Mouse (Mus musculus): Measurements from ENCODE around the gene H60b. TPM values are rescaled to one million over a fixed set of nuclear protein-coding genes. Genes with fewer than 3 reads are reported as not detected.
A peak's percentile ranks its signal among the peaks of the same experiment; 100 is the strongest.
"Not testable (repeated sequence)": the region's sequence is repeated elsewhere in the genome, so short reads cannot be mapped to it uniquely, and the experiment has no call there.

Gene H60b
- polyA plus RNA-seq, 1 experiment from 2014 or later, result 0.52 TPM

DNA sequence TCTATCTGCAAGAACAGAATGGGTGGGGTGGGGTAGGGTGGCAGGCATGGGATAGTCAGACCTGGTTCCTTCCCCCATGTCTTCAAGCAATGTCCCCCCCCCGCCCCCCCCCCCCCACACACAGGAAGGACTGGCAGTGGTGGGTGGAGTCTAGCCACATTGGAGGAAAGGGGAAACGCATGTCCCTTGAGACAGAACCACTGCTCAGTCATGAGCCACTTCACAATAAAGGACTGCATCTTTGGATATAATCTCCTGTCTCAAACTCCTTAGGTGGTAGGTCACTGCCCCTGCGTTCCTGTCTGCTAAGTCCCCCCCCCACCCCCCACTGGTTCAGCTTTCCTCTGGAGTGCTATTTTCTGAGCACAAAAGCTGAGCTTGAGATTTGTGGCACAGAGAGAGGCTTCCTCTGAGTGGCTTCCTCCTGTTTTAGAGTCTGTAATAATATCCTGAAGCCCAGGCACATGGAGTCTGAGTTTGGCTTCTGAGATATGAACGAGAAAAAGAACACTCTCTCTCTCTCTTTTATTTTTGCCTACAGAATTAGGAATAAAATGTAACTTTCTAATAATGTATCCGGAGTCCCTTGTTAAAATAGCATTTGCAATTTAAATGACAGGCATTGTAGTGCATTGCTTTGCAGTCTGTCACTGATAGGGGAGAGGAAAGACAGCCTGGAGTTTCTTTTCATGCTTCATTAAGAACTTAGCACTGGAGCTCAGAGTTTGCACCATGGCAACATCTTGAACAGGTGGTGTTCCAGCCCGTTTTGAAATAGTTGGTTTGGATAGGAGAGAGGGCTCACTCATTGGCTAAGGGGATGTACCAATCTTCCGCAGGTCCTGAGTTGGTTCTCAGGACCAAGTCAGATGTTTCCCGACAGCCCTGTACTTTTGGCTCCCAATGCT lies 112.7 kb downstream of the H60b start:
- 5% methylated on average over 7 of the region's 8 CpGs for WGBS
- not testable (repeated sequence) for H3K9ac ChIP-seq; H3K4me2 ChIP-seq; H3K36me3 ChIP-seq (replicated peaks); H3K27ac ChIP-seq; H3K4me3 ChIP-seq; H3K9me3 ChIP-seq
- peaks cover 11% of the 10 kb centered on the region; the same call in 1 of the 2 replicates for H3K27me3 ChIP-seq (replicated peaks)
- peaks cover 15% of the 10 kb centered on the region for H3K4me1 ChIP-seq
- peak; percentile 51; the same call in 1 of the 2 replicates for ATAC-seq (replicated peaks)

DNA sequence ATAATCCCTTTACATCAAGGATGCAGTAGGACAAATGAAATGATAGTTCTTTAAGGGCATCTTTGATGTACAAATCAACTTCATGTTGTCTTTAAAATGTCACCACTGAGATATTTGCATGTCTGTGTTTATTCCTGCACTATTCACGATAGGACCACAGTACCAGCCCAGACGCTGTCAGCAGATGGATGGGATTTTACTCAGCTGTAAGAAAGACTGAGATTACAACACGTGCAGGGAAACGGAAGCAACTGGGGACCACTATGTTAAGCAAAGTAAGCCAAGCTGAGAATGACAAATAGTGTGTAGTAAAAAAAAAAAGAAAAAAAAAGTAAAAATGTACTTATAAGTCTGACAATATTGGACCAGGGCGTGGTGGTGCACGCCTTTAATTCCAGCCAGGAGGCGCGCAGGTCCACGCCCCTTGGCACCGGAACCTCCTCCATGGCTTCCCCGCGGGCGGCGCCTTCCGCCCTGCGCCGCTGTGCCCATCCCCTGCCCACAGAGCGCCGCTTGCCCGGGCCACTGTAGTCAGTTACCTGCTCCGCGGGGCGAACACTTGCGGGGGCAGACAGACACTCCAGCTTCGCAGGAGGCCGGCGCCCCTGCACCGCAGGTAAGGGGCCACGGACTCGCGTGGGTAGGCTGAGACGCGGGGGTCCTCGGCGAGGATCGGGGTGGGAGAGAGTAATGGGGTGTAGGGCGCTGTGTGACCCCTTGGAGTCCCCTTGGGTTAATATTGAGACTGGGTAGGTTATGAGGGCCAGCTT lies 114.7 kb downstream of the H60b start:
- not testable (repeated sequence) for H3K9me3 ChIP-seq; H3K36me3 ChIP-seq (replicated peaks); H3K27ac ChIP-seq
- H3K4me2 ChIP-seq, result peak overlapping the region; percentile 92
- H3K4me1 ChIP-seq, result peaks cover 15% of the 10 kb centered on the region
- ATAC-seq (replicated peaks), result peak; percentile 81
- peaks cover 11% of the 10 kb centered on the region; the same call in 1 of the 2 replicates for H3K27me3 ChIP-seq (replicated peaks)
- H3K9ac ChIP-seq, result peak overlapping the region; percentile 25; the same call in 1 of the 2 replicates
- 1% methylated on average over 37 of the region's 37 CpGs for WGBS
- peak overlapping the region; percentile 45 for H3K4me3 ChIP-seq

DNA sequence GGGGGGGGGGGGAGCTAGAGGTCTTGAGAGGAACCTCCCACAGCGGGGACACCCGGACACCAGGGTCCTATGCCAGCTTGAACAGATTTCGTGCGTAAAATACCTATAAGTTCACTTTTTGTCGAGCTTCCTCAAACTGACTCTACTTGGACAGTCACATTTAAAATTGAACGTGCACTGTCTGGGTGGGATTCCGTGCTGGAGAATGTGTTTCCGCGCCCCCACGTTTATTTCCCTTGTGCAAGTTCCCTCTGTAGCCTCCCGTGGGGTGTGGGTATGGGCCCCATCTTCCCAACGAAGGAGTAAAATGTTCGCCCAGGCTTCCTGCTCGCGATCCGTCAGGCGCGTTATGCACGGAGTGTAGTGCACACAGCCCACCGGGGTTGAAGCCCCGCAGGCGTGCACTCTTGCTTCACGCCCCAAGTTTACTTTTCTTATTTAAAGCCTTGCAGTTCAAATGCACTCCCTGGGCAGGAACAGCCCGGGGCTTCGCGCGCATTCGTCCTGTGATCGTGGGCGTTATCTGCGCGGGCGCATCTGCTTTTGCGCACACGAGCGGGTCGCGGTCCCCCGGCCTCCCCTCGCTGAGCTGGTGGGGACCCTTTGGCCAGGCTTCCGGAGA lies 115.4 kb downstream of the H60b start:
- peak overlapping the region; percentile 92 for H3K4me2 ChIP-seq
- H3K4me3 ChIP-seq, result peak overlapping the region; percentile 45
- ATAC-seq (replicated peaks), result peak; percentile 67
- no peaks in the 10 kb centered on the region for H3K9me3 ChIP-seq
- no peaks in the 10 kb centered on the region for H3K36me3 ChIP-seq (replicated peaks)
- H3K9ac ChIP-seq, result peak overlapping the region; percentile 25; the same call in 1 of the 2 replicates
- WGBS, result under 1% methylated on average over 41 of the region's 41 CpGs
- H3K4me1 ChIP-seq, result peaks cover 15% of the 10 kb centered on the region
- no peak overlapping the region for H3K27ac ChIP-seq
- peaks cover 11% of the 10 kb centered on the region; the same call in 1 of the 2 replicates for H3K27me3 ChIP-seq (replicated peaks)

- WGBS, result 8% methylated on average over 19 of the region's 19 CpGs
- peak overlapping the region; percentile 92 for H3K4me2 ChIP-seq
- no peak for ATAC-seq (replicated peaks)
- peak overlapping the region; percentile 45 for H3K4me3 ChIP-seq
- H3K4me1 ChIP-seq, result peaks cover 15% of the 10 kb centered on the region
- H3K27me3 ChIP-seq (replicated peaks), result peaks cover 11% of the 10 kb centered on the region; the same call in 1 of the 2 replicates
- H3K36me3 ChIP-seq (replicated peaks), result no peaks in the 10 kb centered on the region
- no peak overlapping the region for H3K27ac ChIP-seq
- no peak overlapping the region for H3K9ac ChIP-seq
- H3K9me3 ChIP-seq, result no peaks in the 10 kb centered on the region
These were observed 116.2 kb downstream of the H60b start for GRCm38 (mm10) chr10:22274445-22275057.

- not testable (repeated sequence) for H3K4me2 ChIP-seq; H3K36me3 ChIP-seq (replicated peaks); H3K27ac ChIP-seq; H3K9me3 ChIP-seq; ATAC-seq (replicated peaks); H3K4me3 ChIP-seq; H3K9ac ChIP-seq
- Histone ChIP-seq H3K27me3 (replicated peaks) (peaks cover 11% of the 10 kb centered on the region; the same call in 1 of the 2 replicates), H3K4me1 (peaks cover 11% of the 10 kb centered on the region)
- 91% methylated on average over 2 of the region's 2 CpGs for WGBS
These were observed 120.1 kb downstream of the H60b start for GRCm38 (mm10) chr10:22278468-22278867.

DNA sequence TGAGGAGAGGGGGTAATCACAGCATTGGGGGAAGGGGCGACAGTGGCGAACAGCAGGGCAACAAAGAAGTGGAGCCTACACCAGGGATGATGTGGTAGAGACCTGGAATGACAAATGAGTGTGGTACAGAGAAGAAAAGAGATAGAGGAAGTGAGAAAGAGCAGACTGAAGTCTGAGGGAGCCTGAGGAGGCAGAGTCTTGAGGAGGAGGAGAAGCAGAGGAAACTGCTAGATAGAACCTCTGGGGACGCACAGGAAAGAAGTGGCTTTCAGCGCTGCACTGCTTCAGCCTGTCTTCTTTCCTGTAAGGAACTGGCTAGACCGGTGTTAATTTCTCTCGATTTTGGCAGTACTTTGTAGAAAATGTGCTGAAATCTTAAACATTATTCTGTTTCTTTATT lies 124.4 kb downstream of the H60b start:
- Histone ChIP-seq H3K4me3 (no peak overlapping the region), H3K27me3 (replicated peaks) (no peaks in the 10 kb centered on the region), H3K4me2 (no peak overlapping the region), H3K27ac (no peak overlapping the region), H3K9me3 (no peaks in the 10 kb centered on the region), H3K36me3 (replicated peaks) (no peaks in the 10 kb centered on the region), H3K4me1 (no peaks in the 10 kb centered on the region), H3K9ac (no peak overlapping the region)
- no peak for ATAC-seq (replicated peaks)
- 55% methylated on average over 6 of the region's 6 CpGs for WGBS

DNA sequence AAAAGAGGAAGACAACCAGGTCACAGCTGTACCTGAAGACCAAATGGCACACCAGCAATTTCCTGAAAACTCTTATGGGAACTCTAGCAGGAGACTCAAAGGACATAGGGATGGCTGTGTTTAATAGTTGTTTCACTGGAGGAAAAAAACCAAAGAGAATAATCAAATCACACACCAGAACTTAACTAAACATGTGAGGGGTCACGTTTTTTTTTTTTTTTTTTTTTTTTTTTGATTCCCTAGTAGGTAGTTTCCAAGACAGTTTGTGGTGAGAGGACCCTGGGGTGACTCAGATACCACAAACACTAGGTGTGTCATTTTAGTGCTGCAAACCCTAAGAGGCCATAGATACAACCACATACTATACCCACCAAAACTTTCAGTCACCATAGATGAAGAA lies 137.3 kb downstream of the H60b start:
- Histone ChIP-seq H3K27me3 (replicated peaks) (no peaks in the 10 kb centered on the region), H3K9me3 (no peaks in the 10 kb centered on the region), H3K27ac (no peak overlapping the region), H3K4me1 (no peaks in the 10 kb centered on the region), H3K9ac (no peak overlapping the region), H3K4me2 (no peak overlapping the region), H3K4me3 (no peak overlapping the region), H3K36me3 (replicated peaks) (no peaks in the 10 kb centered on the region)
- whole genome bisulfite sequencing, result 40% methylated on average over 1 of the region's 1 CpGs
- ATAC-seq (replicated peaks), result no peak

GRCm38 (mm10) chr10:22297033-22297762 lies 138.8 kb downstream of the H60b start:
- H3K36me3 ChIP-seq (replicated peaks), result no peaks in the 10 kb centered on the region
- WGBS, result 80% methylated on average over 5 of the region's 5 CpGs
- ATAC-seq (replicated peaks), result no peak
- no peak overlapping the region for H3K4me2 ChIP-seq
- no peak overlapping the region for H3K9ac ChIP-seq
- H3K4me3 ChIP-seq, result no peak overlapping the region
- no peaks in the 10 kb centered on the region for H3K27me3 ChIP-seq (replicated peaks)
- H3K27ac ChIP-seq, result no peak overlapping the region
- H3K4me1 ChIP-seq, result no peaks in the 10 kb centered on the region
- no peaks in the 10 kb centered on the region for H3K9me3 ChIP-seq

- no peak overlapping the region for H3K9ac ChIP-seq
These were observed 139.5 kb downstream of the H60b start for GRCm38 (mm10) chr10:22297766-22298461.

GRCm38 (mm10) chr10:22299324-22299723 lies 140.9 kb downstream of the H60b start:
- Histone ChIP-seq H3K36me3 (replicated peaks) (no peaks in the 10 kb centered on the region), H3K9me3 (no peaks in the 10 kb centered on the region), H3K4me1 (no peaks in the 10 kb centered on the region), H3K9ac (no peak overlapping the region), H3K27ac (no peak overlapping the region), H3K4me2 (no peak overlapping the region), H3K27me3 (replicated peaks) (no peaks in the 10 kb centered on the region), H3K4me3 (no peak overlapping the region)
- no peak for ATAC-seq (replicated peaks)
- WGBS, result 84% methylated on average over 2 of the region's 2 CpGs

More at GRCm38 (mm10) chr10:22297766-22298461, 139.5 kb downstream of the H60b start:
- Histone ChIP-seq H3K36me3 (replicated peaks) (no peaks in the 10 kb centered on the region), H3K27me3 (replicated peaks) (no peaks in the 10 kb centered on the region), H3K4me2 (no peak overlapping the region), H3K9me3 (no peaks in the 10 kb centered on the region), H3K4me3 (no peak overlapping the region), H3K4me1 (no peaks in the 10 kb centered on the region), H3K27ac (no peak overlapping the region)
- 66% methylated on average over 8 of the region's 8 CpGs for WGBS
- ATAC-seq (replicated peaks), result no peak

GRCm38 (mm10) chr10:22301641-22302040 lies 143.3 kb downstream of the H60b start:
- Histone ChIP-seq H3K9me3 (no peaks in the 10 kb centered on the region), H3K9ac (no peak overlapping the region), H3K27ac (no peak overlapping the region), H3K36me3 (replicated peaks) (no peaks in the 10 kb centered on the region), H3K4me1 (no peaks in the 10 kb centered on the region), H3K27me3 (replicated peaks) (no peaks in the 10 kb centered on the region), H3K4me2 (no peak overlapping the region), H3K4me3 (no peak overlapping the region)
- 79% methylated on average over 1 of the region's 1 CpGs for WGBS
- no peak for ATAC-seq (replicated peaks)
